Mouse (Mus musculus) liver, adult 2 months (tissue): ENCODE measurements at regions not wholly inside any gene's neighbourhood (a gene's known extent, or its start where the extent isn't known, plus 50 kb on each side); places are given as distances from the start of the nearest gene placed in this dataset.

Experiments used
- DNase-seq: peaks from one replicate; pipeline ENCODE4 v3.0.0-alpha.2; 2011; ENCODE audit warnings: low read depth, low spot score; ENCODE audit errors: extremely low read depth
- H3K27ac ChIP-seq: fragments of 200-500 bp; replicated peaks from 2 replicates; pipeline ENCODE4 v1.5.1; 2012; ENCODE audit warnings: low read depth, mild to moderate bottlenecking, control low read depth, inconsistent platforms, low read length; ENCODE audit not compliant: insufficient read depth
- H3K27me3 ChIP-seq: fragments of 200-500 bp; 2 replicates; pipeline ENCODE4 v1.6.1; 2012; ENCODE audit warnings: mild to moderate bottlenecking, moderate library complexity, low read length, inconsistent platforms; ENCODE audit not compliant: control insufficient read depth, insufficient read depth
- H3K36me3 ChIP-seq: fragments of 200-500 bp; 2 replicates; pipeline ENCODE4 v1.6.1; 2012; ENCODE audit warnings: low read length, inconsistent platforms; ENCODE audit not compliant: control insufficient read depth, insufficient read depth
- H3K4me1 ChIP-seq: fragments of 200-500 bp; 2 replicates; pipeline ENCODE4 v1.6.1; 2011; ENCODE audit warnings: low read length; ENCODE audit not compliant: control insufficient read depth, insufficient read depth
- H3K4me3 ChIP-seq: fragments of 200-500 bp; 2 replicates; pipeline ENCODE4 v1.5.1; 2011; ENCODE audit warnings: low read depth, mild to moderate bottlenecking, control low read depth, low read length, moderate library complexity; ENCODE audit not compliant: insufficient read depth
- H3K79me2 ChIP-seq: fragments of 200-500 bp; 2 replicates; pipeline ENCODE4 v1.6.1; 2012; ENCODE audit warnings: inconsistent platforms, mild to moderate bottlenecking, low read length, moderate library complexity; ENCODE audit not compliant: control insufficient read depth, insufficient read depth
- H3K9ac ChIP-seq: fragments of 200-500 bp; 2 replicates; pipeline ENCODE4 v1.6.1; 2012; ENCODE audit warnings: low read depth, mild to moderate bottlenecking, control low read depth, inconsistent platforms, low read length
- CTCF ChIP-seq: fragments of 200-500 bp; IDR thresholded peaks from 2 replicates; pipeline ENCODE4 v1.5.1; 2011; ENCODE audit warnings: low read depth, low read length, control low read depth
- POLR2A ChIP-seq: fragments of 200-500 bp; IDR thresholded peaks from 2 replicates; pipeline ENCODE4 v1.6.1; 2011; ENCODE audit warnings: low read length, control low read depth; ENCODE audit not compliant: insufficient read depth; ENCODE audit errors: extremely low read depth
- WGBS: fragments of 180-500 bp; shearing (Covaris S2); methylation state at CpG from one replicate; pipeline ENCODE4 v1.1.7; 2018; 5-methylcytosine and 5-hydroxymethylcytosine counted together

GRCm38 (mm10) chr14:17606018-17606417, 54.0 kb upstream of the Thrb start:
- Histone ChIP-seq H3K79me2 (no peaks in the 10 kb centered on the region), H3K4me3 (no peak overlapping the region), H3K27me3 (no peaks in the 10 kb centered on the region), H3K4me1 (no peaks in the 10 kb centered on the region), H3K36me3 (no peaks in the 10 kb centered on the region), H3K9ac (no peak overlapping the region), H3K27ac (no peak overlapping the region)
- TF ChIP-seq CTCF (no peak), POLR2A (no peak)
- DNase-seq, result no peak
- 78% methylated on average over 3 of the region's 3 CpGs for WGBS

DNA sequence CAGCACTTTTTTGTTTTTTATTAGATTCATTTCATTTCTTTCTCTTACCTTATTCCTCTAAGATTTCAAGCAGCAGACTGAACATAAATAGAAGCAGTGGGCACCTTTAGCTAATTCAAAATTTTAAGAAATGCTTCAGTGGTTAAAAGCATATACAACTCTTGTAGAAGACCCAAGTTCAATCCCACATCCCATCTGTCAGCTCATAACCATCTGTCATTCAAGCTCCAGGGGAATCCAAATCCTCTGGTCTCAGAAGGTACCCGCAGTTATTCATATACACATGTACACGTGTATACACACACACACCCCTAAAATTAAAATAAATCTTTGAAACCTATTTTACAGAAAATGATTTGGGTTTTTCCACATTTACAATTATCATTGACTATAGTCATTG, 52.9 kb upstream of the Thrb start:
- no peaks in the 10 kb centered on the region for H3K36me3 ChIP-seq
- DNase-seq, result no peak
- H3K4me1 ChIP-seq, result no peaks in the 10 kb centered on the region
- no peaks in the 10 kb centered on the region for H3K79me2 ChIP-seq
- whole genome bisulfite sequencing, result 77% methylated on average over 2 of the region's 2 CpGs
- no peaks in the 10 kb centered on the region for H3K27me3 ChIP-seq
- TF ChIP-seq POLR2A, result no peak
- TF ChIP-seq CTCF, result no peak
- H3K27ac ChIP-seq, result no peak overlapping the region
- no peak overlapping the region for H3K9ac ChIP-seq
- H3K4me3 ChIP-seq, result no peak overlapping the region
